Mouse (Mus musculus) stomach, embryonic 14.5 days (tissue): ENCODE data around the gene E2f7. TPM values are rescaled to one million over a fixed set of nuclear protein-coding genes. Genes with fewer than 3 reads are reported as not detected.
"Not testable (repeated sequence)": the region's sequence is repeated elsewhere in the genome, so short reads cannot be mapped to it uniquely, and the experiment has no call there.

Experiments
- ATAC-seq: fragments of 200-750 bp; cut with Nextera tagmentation; 2 replicates; pipeline ENCODE4 v1.8.0; 2017; ENCODE audit warnings: low read depth, moderate TSS enrichment; ENCODE audit not compliant: insufficient number of reproducible peaks, insufficient read depth, low FRiP score
- H3K27ac ChIP-seq: fragments of 300-500 bp; sonication (generic); 2 replicates; pipeline ENCODE4 v1.5.1; 2014; ENCODE audit warnings: mild to moderate bottlenecking, low read length, moderate library complexity, mixed read lengths
- H3K27me3 ChIP-seq: fragments of 300-500 bp; sonication (generic); 2 replicates; pipeline ENCODE4 v1.6.1; 2014; ENCODE audit warnings: low read length, control low read depth, mixed read lengths; ENCODE audit not compliant: control insufficient read depth, insufficient read depth
- H3K36me3 ChIP-seq: fragments of 300-500 bp; sonication (generic); 2 replicates; pipeline ENCODE4 v1.6.1; 2014; ENCODE audit warnings: mild to moderate bottlenecking, control low read depth, low read length, moderate library complexity, mixed read lengths; ENCODE audit not compliant: control insufficient read depth, insufficient read depth
- H3K4me1 ChIP-seq: fragments of 300-500 bp; sonication (generic); 2 replicates; pipeline ENCODE4 v1.6.1; 2014; ENCODE audit warnings: low read length, control low read depth, mixed read lengths; ENCODE audit not compliant: control insufficient read depth, insufficient read depth
- H3K4me2 ChIP-seq: fragments of 300-500 bp; sonication (generic); replicated peaks from 2 replicates; pipeline ENCODE4 v1.6.1; 2014; ENCODE audit warnings: low read depth, low read length, control low read depth
- H3K4me3 ChIP-seq: fragments of 300-500 bp; sonication (generic); 2 replicates; pipeline ENCODE4 v1.5.1; 2014; ENCODE audit warnings: low read depth, low read length, control low read depth
- H3K9ac ChIP-seq: fragments of 300-500 bp; sonication (generic); replicated peaks from 2 replicates; pipeline ENCODE4 v1.6.1; 2014; ENCODE audit warnings: low read depth, mild to moderate bottlenecking, control low read depth, low read length, moderate library complexity, mixed read lengths
- H3K9me3 ChIP-seq: fragments of 300-500 bp; sonication (generic); 2 replicates; pipeline ENCODE4 v1.6.1; 2016; ENCODE audit warnings: low read depth, low read length, control low read depth; ENCODE audit not compliant: control insufficient read depth
- WGBS: fragments of 180-500 bp; shearing (Covaris S2); extraction: QIAGEN DNeasy Blood & Tissue Kit; methylation state at CpG from one replicate; pipeline ENCODE4 v1.1.7; 2014; 5-methylcytosine and 5-hydroxymethylcytosine counted together
- polyA plus RNA-seq: library from polyadenylated mRNA; unstranded; fragments of >200 nt; fragmentation: Nextera tagmentation; extraction: Ambion mirVana; gene quantifications from 2 replicates; pipeline ENCODE4 v1.2.1, GENCODE M21; 2014

The E2f7 gene
- polyA plus RNA-seq, 1 experiment from 2014 or later, result 21.1 TPM

GRCm38 (mm10) chr10:110760552-110760951 is 15.3 kb downstream of the E2f7 start:
- H3K4me3 ChIP-seq, H3K4me2 ChIP-seq, ATAC-seq, H3K9ac ChIP-seq, H3K27ac ChIP-seq, H3K27me3 ChIP-seq, H3K4me1 ChIP-seq, H3K9me3 ChIP-seq: not testable (repeated sequence)
- WGBS, result 63% methylated on average over 7 of the region's 12 CpGs
- H3K36me3 ChIP-seq, result peaks cover 43% of the 10 kb centered on the region

GRCm38 (mm10) chr10:110762134-110762884 is 17.1 kb downstream of the E2f7 start:
- Histone ChIP-seq H3K9ac (no peak overlapping the region), H3K27me3 (no peaks in the 10 kb centered on the region), H3K4me3 (no peak overlapping the region), H3K9me3 (peaks cover 3% of the 10 kb centered on the region; the same call in 1 of the 2 replicates), H3K4me1 (no peaks in the 10 kb centered on the region), H3K36me3 (peaks cover 49% of the 10 kb centered on the region), H3K4me2 (no peak overlapping the region), H3K27ac (no peak overlapping the region)
- WGBS, result 89% methylated on average over 16 of the region's 16 CpGs
- no peak for ATAC-seq

GRCm38 (mm10) chr10:110763416-110763815 is 18.2 kb downstream of the E2f7 start:
- no peak for ATAC-seq
- 93% methylated on average over 13 of the region's 13 CpGs for WGBS

GRCm38 (mm10) chr10:110769538-110769937 is 24.3 kb downstream of the E2f7 start:
- no peak overlapping the region for H3K4me3 ChIP-seq
- H3K27me3 ChIP-seq, result no peaks in the 10 kb centered on the region
- 93% methylated on average over 10 of the region's 10 CpGs for WGBS
- H3K27ac ChIP-seq, result no peak overlapping the region
- H3K9me3 ChIP-seq, result no peaks in the 10 kb centered on the region
- H3K4me1 ChIP-seq, result no peaks in the 10 kb centered on the region
- no peak overlapping the region for H3K4me2 ChIP-seq
- no peak overlapping the region for H3K9ac ChIP-seq
- H3K36me3 ChIP-seq, result peaks cover 49% of the 10 kb centered on the region
- no peak for ATAC-seq

More at GRCm38 (mm10) chr10:110763416-110763815, 18.2 kb downstream of the E2f7 start:
- Histone ChIP-seq H3K4me2 (no peak overlapping the region), H3K27ac (no peak overlapping the region), H3K27me3 (no peaks in the 10 kb centered on the region), H3K9me3 (peaks cover 3% of the 10 kb centered on the region; the same call in 1 of the 2 replicates), H3K9ac (no peak overlapping the region), H3K36me3 (peaks cover 59% of the 10 kb centered on the region), H3K4me3 (no peak overlapping the region), H3K4me1 (no peaks in the 10 kb centered on the region)

- H3K4me1 ChIP-seq, result no peaks in the 10 kb centered on the region
- H3K27me3 ChIP-seq, result no peaks in the 10 kb centered on the region
- no peak for ATAC-seq
- H3K9ac ChIP-seq, result no peak overlapping the region
- peaks cover 29% of the 10 kb centered on the region for H3K36me3 ChIP-seq
- 85% methylated on average over 12 of the region's 12 CpGs for WGBS
- no peak overlapping the region for H3K4me3 ChIP-seq
- no peaks in the 10 kb centered on the region for H3K9me3 ChIP-seq
- H3K27ac ChIP-seq, result no peak overlapping the region
- no peak overlapping the region for H3K4me2 ChIP-seq
These were observed 28.0 kb downstream of the E2f7 start for GRCm38 (mm10) chr10:110773201-110773600.

GRCm38 (mm10) chr10:110773878-110774277 is 28.6 kb downstream of the E2f7 start:
- H3K27ac ChIP-seq, result no peak overlapping the region
- H3K4me1 ChIP-seq, result no peaks in the 10 kb centered on the region
- H3K27me3 ChIP-seq, result no peaks in the 10 kb centered on the region
- no peak overlapping the region for H3K9ac ChIP-seq
- peaks cover 27% of the 10 kb centered on the region for H3K36me3 ChIP-seq
- ATAC-seq, result no peak
- no peak overlapping the region for H3K4me3 ChIP-seq
- H3K9me3 ChIP-seq, result no peaks in the 10 kb centered on the region
- 94% methylated on average over 14 of the region's 14 CpGs for WGBS
- H3K4me2 ChIP-seq, result no peak overlapping the region

- Histone ChIP-seq H3K4me1 (no peaks in the 10 kb centered on the region), H3K4me2 (no peak overlapping the region), H3K27me3 (no peaks in the 10 kb centered on the region), H3K4me3 (no peak overlapping the region), H3K9ac (no peak overlapping the region), H3K27ac (no peak overlapping the region), H3K9me3 (no peaks in the 10 kb centered on the region), H3K36me3 (peaks cover 45% of the 10 kb centered on the region)
- 90% methylated on average over 14 of the region's 14 CpGs for WGBS
- ATAC-seq, result no peak
These were observed 36.5 kb downstream of the E2f7 start for GRCm38 (mm10) chr10:110781772-110782171.

- Histone ChIP-seq H3K4me1 (no peaks in the 10 kb centered on the region), H3K4me2 (no peak overlapping the region), H3K27me3 (no peaks in the 10 kb centered on the region), H3K9ac (no peak overlapping the region), H3K27ac (no peak overlapping the region), H3K9me3 (no peaks in the 10 kb centered on the region), H3K36me3 (peaks cover 45% of the 10 kb centered on the region), H3K4me3 (no peak overlapping the region)
- no peak for ATAC-seq
- 77% methylated on average over 10 of the region's 10 CpGs for WGBS
These were observed 37.4 kb downstream of the E2f7 start for GRCm38 (mm10) chr10:110782655-110783054.
